Mouse (Mus musculus) embryo, embryonic 10 days (tissue): ENCODE measurements at regions not wholly inside any gene's neighbourhood (a gene's known extent, or its start where the extent isn't known, plus 50 kb on each side); places are given as distances from the start of the nearest gene placed in this dataset.
A peak's percentile ranks its signal among the peaks of the same experiment; 100 is the strongest.

ENCODE experiments used
- DNase-seq: peaks from one replicate; pipeline ENCODE4 v3.0.0-alpha.2; 2015; ENCODE audit warnings: low spot score

- DNase-seq, result peak; percentile 72
Measured at GRCm38 (mm10) chr10:29921658-29922057, 278.7 kb downstream of the Cenpw start.

DNA sequence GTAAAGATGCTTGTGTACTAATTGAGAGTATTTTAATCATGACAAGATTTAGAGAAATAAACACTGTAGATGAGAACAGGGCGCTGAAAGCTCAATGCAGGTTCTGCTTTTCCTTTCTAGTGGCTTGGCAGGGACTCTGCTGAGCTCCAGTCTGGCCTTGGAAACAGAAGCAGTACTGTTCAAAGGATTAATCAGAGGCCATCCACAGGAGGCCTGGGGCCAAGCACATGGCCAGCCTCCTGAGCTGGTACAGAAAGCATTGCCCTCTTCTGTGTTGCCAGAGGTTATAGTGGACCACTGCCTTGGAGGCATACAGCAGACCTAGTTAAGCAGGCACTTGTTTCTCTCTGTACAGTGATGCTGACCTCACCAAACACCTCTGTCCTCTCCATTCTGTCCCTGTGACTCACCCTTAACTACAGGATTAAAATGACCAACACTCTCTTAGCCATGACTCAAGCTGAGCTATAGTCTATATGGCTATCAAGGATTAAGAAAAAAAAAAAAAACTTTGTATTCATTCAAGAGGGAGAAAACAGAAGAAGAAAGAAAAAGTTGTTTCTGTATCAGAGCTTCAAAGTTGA, 302.5 kb downstream of the Cenpw start:
- DNase-seq, result peak; percentile 27

DNA sequence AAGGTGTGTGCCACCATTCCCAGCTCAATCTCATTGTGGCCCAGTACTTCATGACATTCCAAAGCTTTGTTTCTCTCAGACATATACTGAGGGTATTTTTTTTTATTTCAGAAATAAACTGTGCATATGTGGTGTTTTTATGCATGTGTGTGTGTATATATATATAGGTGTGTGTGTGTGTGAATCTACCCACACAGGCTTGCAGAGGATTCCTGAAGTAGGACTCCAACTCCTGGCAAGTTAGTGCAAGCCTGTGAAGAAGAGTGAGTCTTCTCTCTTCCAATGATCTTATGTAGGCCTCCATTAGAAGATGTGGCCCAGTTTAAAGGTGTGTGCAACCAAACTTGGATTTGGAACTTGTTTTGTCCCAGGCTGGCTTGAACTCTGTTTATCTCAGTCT, 328.9 kb upstream of the Rspo3 start:
- DNase-seq, result no peak

GRCm38 (mm10) chr10:29855749-29856313, 320.2 kb upstream of the Rspo3 start:
- DNase-seq, result no peak

DNA sequence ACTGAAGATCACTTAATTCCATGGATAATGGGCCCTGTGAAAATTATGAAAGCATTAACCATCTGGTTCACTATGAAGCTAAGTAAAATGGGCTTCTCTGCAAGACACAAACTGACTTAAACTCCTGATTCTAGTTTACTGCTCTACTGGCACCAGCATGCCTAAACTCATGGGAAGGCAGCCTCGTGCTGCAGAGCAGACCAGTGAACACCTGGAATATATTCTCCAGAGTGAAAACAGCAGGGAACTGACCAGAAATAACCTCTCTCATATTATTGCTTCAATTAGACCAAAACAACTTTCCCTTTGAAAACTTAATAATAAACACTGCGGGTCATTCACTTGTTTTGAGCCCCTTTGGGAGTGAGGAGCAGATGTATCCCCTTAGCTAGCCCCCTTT, 316.8 kb upstream of the Rspo3 start:
- no peak for DNase-seq

DNA sequence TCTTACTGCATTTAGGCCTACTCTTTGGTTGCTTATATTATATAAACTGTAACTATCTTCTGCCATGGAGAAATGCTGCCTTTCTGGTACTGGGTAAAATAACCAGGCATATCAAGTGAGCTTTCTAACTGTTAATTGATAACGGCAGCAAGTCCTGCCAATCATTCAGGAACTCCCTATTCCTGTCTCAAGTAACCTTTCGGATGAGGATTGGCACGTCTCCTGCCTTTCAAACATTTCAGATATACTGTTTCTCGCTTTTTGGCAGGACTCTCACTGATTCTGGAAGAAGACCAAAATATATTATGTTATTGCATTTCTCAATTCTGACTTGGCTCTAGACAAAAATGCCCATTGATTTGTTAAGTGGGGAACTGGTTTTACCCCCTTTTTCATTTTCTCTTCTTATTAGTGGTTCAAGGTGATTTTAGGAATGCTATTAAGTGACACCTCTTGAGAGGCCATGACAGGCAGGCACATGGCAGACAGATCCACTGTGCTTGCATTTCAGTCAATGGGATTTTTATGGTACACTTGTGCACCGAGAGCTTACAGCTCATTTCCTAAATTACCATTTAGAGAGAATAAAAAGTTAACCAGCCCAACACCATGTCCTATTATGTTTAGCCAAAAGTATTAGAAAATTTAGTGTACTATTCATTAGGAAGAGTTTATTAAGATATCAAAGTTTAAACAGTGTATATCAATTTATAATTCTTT, 289.4 kb upstream of the Rspo3 start:
- DNase-seq, result no peak

DNA sequence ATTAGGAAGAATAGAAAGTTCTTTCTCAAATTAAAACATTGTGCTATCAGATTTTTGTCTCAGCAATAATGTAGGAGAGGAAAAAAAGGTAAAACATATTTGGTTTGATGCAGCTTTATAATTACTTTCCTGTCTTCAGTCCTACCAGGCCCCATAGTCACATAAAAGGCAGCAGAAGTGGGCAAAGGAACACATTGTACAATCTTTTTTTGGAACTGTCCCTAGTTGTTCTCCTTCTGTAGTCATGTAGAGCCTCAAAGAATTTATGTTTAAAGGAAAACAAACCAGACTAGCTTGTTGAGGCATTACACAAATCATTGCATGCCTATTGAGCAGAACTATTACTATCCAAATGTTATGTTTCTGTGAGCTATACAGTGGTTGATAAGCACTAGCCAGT, 288.7 kb upstream of the Rspo3 start:
- no peak for DNase-seq

- DNase-seq, result no peak
Measured at GRCm38 (mm10) chr10:29823177-29823576, 287.5 kb upstream of the Rspo3 start.

DNA sequence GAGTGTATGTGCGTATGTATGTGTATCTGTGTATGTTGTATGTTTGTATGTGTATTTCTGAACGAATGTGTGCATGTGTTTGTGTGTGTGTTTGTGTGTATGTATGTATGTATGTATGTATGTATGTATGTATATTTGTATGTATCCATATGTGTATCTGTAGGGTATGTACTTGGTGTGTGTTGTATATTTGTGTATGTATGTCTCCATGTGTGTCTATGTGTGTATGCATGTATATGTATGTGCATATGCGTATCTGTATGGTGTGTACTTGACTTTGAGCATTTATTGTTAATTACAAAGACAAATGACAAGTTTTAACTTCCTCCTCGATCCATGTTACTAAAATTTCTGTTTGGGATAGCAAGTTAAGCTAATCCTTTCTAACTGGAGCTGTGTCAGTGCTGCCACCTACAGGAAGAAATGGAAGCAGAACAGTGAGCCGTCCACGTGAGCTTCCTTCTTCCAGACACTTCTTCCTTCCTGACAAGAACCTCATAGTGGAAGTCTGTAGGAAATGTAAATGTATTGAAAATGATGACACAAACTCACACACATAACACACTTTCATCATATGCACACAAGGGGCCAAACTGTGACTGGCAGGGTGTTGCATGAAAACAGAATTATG, 268.4 kb upstream of the Rspo3 start:
- DNase-seq, result peak; percentile 86

DNA sequence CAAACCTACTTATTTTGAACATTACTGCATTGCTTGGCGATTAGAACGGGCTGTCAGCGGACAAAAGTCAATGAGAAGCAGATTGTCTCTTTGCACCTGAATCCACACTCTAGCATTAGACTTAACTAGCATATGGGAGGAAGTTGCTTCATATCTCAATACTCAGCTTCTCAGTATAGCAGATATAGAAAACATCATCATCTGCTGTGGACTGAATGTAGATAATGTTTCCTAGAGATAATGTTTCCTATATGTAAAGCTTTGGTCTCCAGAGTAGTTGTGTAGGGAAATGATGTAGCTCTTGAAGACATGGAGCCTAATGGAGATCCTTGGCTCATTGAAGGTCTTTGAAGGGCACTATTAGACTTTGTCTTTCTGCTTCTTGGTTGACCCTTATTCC, 267.0 kb upstream of the Rspo3 start:
- no peak for DNase-seq

- peak; percentile 34 for DNase-seq
Measured at GRCm38 (mm10) chr10:29794663-29795062, 259.0 kb upstream of the Rspo3 start.

- no peak for DNase-seq
Measured at GRCm38 (mm10) chr10:29786220-29786810, 250.6 kb upstream of the Rspo3 start.

GRCm38 (mm10) chr10:29736677-29737076, 201.0 kb upstream of the Rspo3 start:
- no peak for DNase-seq

- no peak for DNase-seq
Measured at GRCm38 (mm10) chr10:29725319-29725718, 189.7 kb upstream of the Rspo3 start.

DNA sequence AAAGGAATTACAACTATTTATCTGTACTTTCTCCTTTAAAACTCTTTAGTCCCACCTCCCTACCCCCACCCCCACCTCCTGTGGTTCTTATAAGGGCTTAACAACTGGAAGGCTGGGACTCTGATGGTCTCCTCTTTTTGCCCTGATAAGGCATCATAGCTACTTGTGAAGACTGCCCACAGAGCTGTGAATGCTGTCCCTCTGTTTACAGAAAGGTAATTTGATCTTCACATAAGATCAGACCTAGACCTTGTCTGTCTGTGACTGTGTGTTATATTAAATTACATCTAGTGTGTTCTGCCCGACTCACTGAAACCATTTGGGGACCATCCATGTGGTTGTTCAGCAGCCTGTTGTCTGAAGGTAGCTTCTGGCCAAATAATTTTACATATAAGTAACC, 175.3 kb upstream of the Rspo3 start:
- DNase-seq, result no peak

DNA sequence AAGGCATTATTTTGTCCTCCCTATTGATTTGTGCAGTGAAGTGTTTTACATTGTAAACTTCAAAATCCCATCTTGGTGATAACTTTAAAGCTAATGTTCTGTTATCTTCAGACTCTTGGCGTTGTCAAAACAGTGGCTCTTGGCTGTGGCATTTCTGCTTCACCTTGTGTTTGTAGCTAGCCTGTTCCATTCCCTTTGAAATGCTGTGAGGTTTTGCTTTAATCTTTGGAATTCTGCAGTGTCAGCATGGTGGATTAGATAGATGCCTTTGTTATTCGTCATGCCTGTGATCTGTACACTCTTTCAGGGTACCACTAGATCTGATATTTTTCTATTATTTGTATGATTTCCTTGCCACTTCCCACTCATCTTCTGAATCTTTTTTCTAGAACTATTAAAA, 173.0 kb upstream of the Rspo3 start:
- DNase-seq, result no peak

GRCm38 (mm10) chr10:29693009-29693935, 157.6 kb upstream of the Rspo3 start:
- no peak for DNase-seq

DNA sequence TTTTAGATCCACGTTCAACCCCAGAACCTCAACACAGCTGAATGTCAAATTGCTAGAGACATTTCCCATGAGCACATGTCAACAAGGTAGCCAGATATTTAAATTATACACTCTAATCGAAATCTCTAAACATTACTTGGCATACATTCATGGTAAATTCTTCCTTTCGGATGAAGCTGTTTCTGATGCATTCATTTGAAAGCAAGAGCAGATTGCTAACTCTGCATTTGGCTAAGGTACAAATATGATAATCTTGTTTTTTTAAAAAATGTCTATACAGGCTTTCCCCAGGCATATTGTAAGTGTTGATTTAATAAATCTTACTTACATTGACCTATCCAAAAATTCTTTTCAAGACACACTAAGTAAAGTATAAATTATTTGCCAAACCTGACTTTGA, 153.9 kb upstream of the Rspo3 start:
- DNase-seq, result no peak

GRCm38 (mm10) chr10:29686982-29687381, 151.3 kb upstream of the Rspo3 start:
- peak; percentile 40 for DNase-seq

DNA sequence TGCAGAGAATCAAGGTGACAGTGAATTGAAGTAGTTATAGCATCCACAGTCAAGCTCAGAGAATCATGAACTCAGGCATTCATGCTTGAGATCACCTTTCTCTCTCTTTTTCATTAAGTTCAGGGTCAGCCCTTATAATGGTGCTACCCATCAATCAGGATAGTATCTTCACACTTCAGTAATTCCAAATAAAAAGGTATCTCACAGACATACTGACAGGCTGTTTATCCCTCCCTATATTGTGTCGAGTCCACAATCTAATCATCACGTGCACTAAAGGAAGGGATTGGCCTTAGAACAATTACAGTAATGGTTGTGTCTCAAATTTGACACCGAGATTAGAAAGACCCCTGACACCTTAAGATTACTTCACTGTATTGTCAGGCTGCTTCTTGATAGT, 138.7 kb upstream of the Rspo3 start:
- no peak for DNase-seq

- DNase-seq, result no peak
Measured at GRCm38 (mm10) chr10:29661752-29662151, 126.1 kb upstream of the Rspo3 start.

GRCm38 (mm10) chr10:29640249-29640648, 104.6 kb upstream of the Rspo3 start:
- no peak for DNase-seq
